Mouse (Mus musculus): ENCODE measurements around the gene Ikbip. TPM values are rescaled to one million over a fixed set of nuclear protein-coding genes. Genes with fewer than 3 reads are reported as not detected.

Gene Ikbip
- polyA plus RNA-seq, 1 experiment from 2014 or later, result 85.9 TPM

DNA sequence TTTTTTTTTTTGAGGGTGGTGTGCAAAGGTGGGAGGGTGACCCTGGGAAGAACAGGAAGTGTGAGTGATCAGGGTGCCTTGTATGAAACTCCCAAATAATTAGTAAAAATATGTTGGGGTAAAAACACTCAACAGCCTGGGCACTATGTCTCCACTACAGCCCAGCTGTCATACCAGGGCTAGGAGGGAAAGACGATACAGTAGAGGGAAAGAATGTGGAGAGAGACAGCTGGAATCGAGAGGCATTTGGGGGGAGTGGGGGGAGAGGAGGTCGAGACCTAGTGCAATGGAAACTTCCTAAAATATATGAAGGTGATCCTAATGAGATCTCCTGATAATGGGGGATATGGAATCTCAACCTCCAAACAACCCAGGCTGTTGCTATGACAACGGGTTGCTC, 27.1 kb downstream of the Ikbip start:
- DNase-seq (ENCODE audit: low read depth, low spot score) (no peak), ATAC-seq (no peak)
- H3K27me3 ChIP-seq, result no peaks in the 10 kb centered on the region
- in situ Hi-C loops (cut with MboI; ENCODE audit: low pct_unique_long_range_greater_than_20kb), result no loop called here
- POLR2A ChIA-PET, result no interaction called here
- CTCF ChIA-PET, result interaction anchor here (1.9 kb wide), 1 partner anchor 17 kb away, joined by 6 read pairs; no protein-coding TSS in a partner anchor
- TF ChIP-seq CTCF (IDR thresholded peaks at IDR 0.05), result no peak

DNA sequence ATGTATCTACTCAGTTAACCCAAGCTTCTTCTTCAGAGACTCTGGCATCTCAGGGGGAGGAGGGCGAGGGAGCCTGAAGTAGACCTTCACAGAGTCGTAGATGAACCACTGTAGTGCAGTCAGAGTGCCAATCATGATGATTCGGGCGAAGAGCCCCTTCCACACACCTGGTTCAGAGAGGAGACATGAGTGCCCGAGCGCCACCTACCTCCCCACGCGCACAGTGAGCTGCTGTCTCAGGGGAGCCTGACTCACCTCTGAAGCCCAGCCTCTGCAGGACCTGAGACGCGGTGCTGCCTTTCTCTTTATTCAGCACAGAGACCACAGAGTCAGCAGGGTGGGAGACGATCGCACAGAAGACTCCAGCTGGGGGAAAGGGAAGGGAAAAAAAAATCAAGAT, 34.2 kb downstream of the Ikbip start:
- DNase-seq (ENCODE audit: low read depth, low spot score) (no peak), ATAC-seq (no peak)
- ChIA-PET POLR2A (no interaction called here), CTCF (interaction anchor here (1.5 kb wide), 1 partner anchor 24 kb away, joined by 3 read pairs; no protein-coding TSS in a partner anchor)
- in situ Hi-C loops (cut with MboI; ENCODE audit: low pct_unique_long_range_greater_than_20kb), result no loop called here
- TF ChIP-seq CTCF (IDR thresholded peaks at IDR 0.05), result no peak
- no peaks in the 10 kb centered on the region for H3K27me3 ChIP-seq

DNA sequence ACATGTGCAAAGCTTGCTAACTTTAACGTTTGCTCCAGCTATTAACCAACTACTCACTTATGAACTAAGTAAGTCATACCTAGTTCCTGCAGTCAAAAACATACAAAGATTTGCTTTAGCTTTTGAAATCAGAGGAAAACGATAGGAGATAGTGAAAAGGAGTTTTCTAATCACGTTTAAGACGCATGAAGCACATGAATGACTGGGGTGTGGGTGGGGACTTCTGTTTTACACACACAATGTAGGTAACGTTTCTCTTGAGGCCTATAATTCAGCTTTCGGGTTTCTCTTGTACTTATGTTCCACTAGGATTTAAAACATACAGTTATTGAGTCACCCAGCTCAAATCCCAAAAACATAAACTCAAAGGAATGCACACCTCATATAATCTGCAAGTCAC, 39.9 kb downstream of the Ikbip start:
- ChIA-PET POLR2A (interaction anchor here (0.9 to 1.3 kb wide), 2 partner anchors 10 to 12 kb away, joined by 3 read pairs; no protein-coding TSS in a partner anchor), CTCF (interaction anchor here (0.8 to 2.3 kb wide), 5 partner anchors 11 to 50 kb away, joined by 3 to 5 read pairs (median 4); no protein-coding TSS in a partner anchor)
- DNase-seq (ENCODE audit: low read depth, low spot score) (no peak), ATAC-seq (no peak)
- TF ChIP-seq CTCF (IDR thresholded peaks at IDR 0.05), result no peak
- no peaks in the 10 kb centered on the region for H3K27me3 ChIP-seq
- in situ Hi-C loops (cut with MboI; ENCODE audit: low pct_unique_long_range_greater_than_20kb), result no loop called here

DNA sequence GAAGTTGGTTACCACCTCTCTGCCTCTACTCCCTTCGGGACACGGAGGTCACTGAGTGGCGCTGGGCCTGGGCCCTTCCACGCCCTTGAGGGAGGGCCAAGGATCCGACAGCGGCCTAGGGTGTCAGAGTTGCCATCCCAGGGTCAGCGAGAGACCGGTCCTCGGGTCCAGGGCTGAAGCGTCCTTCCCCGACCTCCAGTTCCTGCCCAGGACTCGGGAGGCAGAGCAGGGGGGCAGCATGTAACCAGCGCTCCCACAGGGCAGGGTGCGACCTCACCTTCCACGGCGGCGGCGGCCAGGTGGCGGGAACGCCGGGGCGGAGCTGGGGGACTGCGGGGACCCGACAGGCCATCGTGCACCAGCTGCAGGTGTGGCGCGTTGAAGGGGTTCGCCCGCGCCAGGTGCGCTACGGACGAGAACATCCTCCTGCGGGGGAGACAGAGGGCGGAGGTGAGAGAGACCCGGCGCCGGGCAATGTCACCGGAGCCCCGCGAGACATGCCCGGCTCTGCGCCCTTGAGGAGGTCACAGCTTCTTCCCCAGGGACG, 40.6 kb downstream of the Ikbip start:
- peak; percentile 45 for ATAC-seq
- in situ Hi-C loops (cut with MboI; ENCODE audit: low pct_unique_long_range_greater_than_20kb), result no loop called here
- H3K27me3 ChIP-seq, result no peaks in the 10 kb centered on the region
- no peak for TF ChIP-seq CTCF (IDR thresholded peaks at IDR 0.05)
- POLR2A ChIA-PET, result interaction anchor here (0.6 to 1.3 kb wide), 6 partner anchors 9 to 383 kb away, joined by 3 to 4 read pairs (median 3); no protein-coding TSS in a partner anchor
- no peak for DNase-seq (ENCODE audit: low read depth, low spot score)
- CTCF ChIA-PET, result interaction anchor here (1.1 to 2.3 kb wide), 3 partner anchors 11 to 34 kb away, joined by 4 to 5 read pairs (median 5); no protein-coding TSS in a partner anchor

DNA sequence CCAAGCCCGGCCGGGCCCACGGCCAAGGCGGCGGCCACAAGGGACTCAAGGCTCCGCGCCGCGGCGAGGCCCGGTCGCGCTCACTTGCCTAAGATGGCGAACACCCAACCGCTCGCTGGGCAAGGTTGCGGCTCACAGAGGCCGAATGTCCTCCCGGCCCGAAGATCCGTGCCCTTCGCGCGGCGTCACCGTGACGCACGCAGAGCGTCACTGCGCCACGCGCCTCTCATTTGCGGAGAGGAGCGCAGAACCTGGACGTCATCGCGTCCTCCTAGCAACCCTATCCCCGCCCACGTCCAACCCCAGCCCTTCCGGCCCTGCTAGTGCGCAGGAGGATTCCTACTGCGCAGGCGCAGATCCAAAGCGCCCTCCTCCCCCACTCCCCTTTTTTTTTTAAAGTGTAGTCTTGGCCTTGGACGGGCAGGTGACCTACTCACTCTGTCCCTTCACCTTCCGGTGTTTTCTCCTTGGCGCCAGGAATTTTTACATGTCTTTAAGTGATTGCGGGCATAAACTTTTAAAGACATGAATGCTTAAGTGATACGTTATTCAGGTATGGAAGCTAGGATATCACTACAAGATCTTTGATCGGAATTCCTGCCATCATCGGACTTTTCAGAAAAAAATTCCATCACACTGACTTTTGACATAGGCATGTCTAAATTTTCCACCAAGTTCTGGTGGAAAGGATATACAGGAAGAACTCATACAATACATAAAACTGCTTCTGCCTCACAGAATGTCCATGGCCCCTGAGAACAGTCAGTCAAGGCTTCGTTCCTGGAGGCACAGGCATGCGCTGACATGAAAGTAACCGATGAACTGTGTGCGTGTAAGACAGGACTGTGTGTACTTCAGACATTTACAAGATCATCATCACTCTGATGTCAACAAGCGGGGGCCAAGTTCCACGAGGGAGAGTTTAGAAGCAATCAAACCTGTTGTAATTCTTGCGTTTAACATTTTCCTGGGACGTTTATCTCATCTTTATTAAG, 41.4 kb downstream of the Ikbip start, which contains the start of gene Slc25a3:
Slc25a3 (minus strand) TSS at position 232 of the 995 bp plus-strand sequence.
- ATAC-seq (peak; percentile 93), DNase-seq (ENCODE audit: low read depth, low spot score) (peak; percentile 92)
- ChIA-PET CTCF (interaction anchor here (1.1 to 2.2 kb wide), 2 partner anchors 12 to 33 kb away, joined by 4 to 5 read pairs; no protein-coding TSS in a partner anchor), POLR2A (interaction anchor here (0.6 to 0.9 kb wide), 4 partner anchors 10 to 382 kb away, joined by 3 to 4 read pairs (median 3); no protein-coding TSS in a partner anchor)
- H3K27me3 ChIP-seq, result no peaks in the 10 kb centered on the region
- no peak for TF ChIP-seq CTCF (IDR thresholded peaks at IDR 0.05)
- in situ Hi-C loops (cut with MboI; ENCODE audit: low pct_unique_long_range_greater_than_20kb), result no loop called here

DNA sequence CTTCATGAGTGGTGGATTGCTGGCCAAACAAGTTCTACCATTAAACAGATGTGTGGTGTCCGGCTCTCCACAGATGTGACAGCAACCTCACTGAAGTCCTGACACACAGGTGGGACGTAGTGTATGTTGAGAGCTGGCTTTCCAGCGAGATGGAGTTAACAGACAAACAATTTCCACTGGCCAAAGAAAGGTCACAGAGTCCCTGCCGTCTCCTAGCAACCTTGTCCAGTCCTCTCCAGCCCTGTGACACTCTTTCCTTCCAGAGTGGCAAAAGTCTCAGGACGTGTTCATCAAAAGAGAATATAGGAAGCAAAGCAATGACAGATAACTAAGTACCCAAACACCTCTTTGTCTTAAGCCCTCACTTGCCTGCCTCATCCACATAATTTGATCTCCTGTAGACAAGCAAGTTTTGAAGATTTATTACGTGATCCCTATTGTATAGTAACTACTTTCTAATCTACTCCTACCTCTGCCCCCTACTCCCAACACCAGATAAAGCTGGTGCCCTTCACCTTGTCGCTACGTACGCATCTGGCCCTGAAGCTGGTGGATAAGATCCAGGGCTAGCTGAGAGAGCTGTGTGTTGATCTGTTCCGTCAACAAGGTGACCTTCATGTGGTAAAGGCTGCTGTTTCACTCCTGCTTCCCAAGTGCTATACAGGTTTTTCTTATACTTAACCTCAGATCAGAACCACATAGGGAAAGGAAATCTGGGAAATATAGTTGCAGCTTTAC, 44.0 kb downstream of the Ikbip start:
- no peaks in the 10 kb centered on the region for H3K27me3 ChIP-seq
- ChIA-PET CTCF (no interaction called here), POLR2A (no interaction called here)
- no peak for ATAC-seq
- DNase-seq (ENCODE audit: low read depth, low spot score), result no peak
- no peak for TF ChIP-seq CTCF (IDR thresholded peaks at IDR 0.05)
- in situ Hi-C loops (cut with MboI; ENCODE audit: low pct_unique_long_range_greater_than_20kb), result no loop called here

DNA sequence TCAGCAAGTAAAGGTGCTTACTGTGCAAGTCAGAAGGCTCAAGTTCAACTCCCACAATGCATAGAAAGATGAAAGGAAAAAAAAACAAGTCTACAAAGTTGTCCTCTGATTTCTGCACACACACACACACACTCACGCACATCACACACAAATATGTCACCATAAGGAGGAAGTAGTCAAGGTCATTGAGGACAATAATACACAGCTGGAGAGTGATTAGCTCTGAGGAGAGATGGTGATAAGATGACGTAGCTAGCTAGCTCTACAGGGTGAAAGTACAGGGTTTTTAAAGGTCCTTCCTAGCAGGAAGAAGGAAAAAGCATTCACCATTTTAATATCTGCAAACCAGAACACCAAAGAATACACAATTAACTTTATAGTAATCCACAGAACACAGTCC, 44.7 kb downstream of the Ikbip start:
- no peak for TF ChIP-seq CTCF (IDR thresholded peaks at IDR 0.05)
- DNase-seq (ENCODE audit: low read depth, low spot score) (no peak), ATAC-seq (no peak)
- H3K27me3 ChIP-seq, result no peaks in the 10 kb centered on the region
- ChIA-PET CTCF (no interaction called here), POLR2A (no interaction called here)
- in situ Hi-C loops (cut with MboI; ENCODE audit: low pct_unique_long_range_greater_than_20kb), result no loop called here

DNA sequence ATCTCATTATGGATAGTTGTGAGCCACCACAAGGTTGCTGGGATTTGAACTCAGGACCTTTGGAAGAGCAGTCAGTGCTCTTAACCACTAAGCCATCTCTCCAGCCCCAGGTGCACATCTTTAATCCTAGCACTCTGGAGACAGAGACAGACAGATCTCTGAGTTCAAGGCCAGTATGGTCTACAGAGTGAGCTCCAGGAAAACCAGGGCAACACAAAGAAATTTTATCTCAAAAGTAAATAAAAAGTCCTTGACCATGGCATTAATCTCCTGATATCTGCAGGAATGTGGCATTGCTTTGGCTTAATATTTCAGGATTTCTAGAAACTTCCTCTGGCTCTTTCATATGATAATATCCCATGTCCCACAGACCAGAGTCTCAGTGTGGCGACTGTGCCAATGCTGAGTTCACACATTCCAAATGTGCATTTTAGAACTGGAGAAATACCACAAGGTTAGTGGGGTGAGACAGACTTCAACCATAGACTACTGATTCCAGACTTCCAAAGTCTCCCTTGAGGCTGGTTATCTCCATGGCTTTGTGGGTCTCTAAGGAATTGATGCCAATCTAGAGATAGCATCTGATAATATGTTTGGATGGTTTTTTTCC, 45.9 kb downstream of the Ikbip start:
- in situ Hi-C loops (cut with MboI; ENCODE audit: low pct_unique_long_range_greater_than_20kb), result no loop called here
- DNase-seq (ENCODE audit: low read depth, low spot score), result peak; percentile 59

DNA sequence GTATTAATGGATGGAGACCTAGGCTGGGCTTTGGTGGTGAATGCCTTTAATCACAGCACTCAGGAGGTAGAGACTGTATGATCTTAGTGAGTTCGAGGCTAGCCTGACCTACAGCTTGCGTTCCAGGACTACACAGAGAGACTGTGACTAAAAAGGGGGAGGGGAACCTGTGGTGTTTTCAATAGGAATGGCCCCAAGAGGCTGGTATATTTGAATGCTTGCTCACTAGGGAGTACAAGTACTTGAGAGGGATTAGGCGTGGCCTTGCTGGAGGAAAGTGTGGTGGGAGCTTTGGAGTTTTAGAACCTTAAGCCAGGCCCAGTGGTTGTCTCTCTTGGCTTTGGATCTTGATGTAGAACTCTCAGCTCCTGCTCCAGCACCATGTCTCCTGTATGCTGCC, 48.1 kb downstream of the Ikbip start:
- ChIA-PET POLR2A (no interaction called here), CTCF (interaction anchor here (1.2 kb wide), 1 partner anchor 11 kb away, joined by 6 read pairs; no protein-coding TSS in a partner anchor)
- in situ Hi-C loops (cut with MboI; ENCODE audit: low pct_unique_long_range_greater_than_20kb), result no loop called here

More for the DNA sequence above, 45.9 kb downstream of the Ikbip start:
- ATAC-seq, result peak; percentile 95
- no peaks in the 10 kb centered on the region for H3K27me3 ChIP-seq
- CTCF ChIA-PET, result no interaction called here
- POLR2A ChIA-PET, result interaction anchor here (0.6 kb wide), 1 partner anchor 1619 kb away, joined by 3 read pairs; no protein-coding TSS in a partner anchor
- TF ChIP-seq CTCF (IDR thresholded peaks at IDR 0.05), result no peak

More for the DNA sequence above, 48.1 kb downstream of the Ikbip start:
- DNase-seq (ENCODE audit: low read depth, low spot score) (no peak), ATAC-seq (no peak)
- no peak for TF ChIP-seq CTCF (IDR thresholded peaks at IDR 0.05)
- no peaks in the 10 kb centered on the region for H3K27me3 ChIP-seq

All from Patski (cell line).